Mouse (Mus musculus) testis, adult 2 months (tissue): ENCODE results near the gene Enox1. TPM values are rescaled to one million over a fixed set of nuclear protein-coding genes. Genes with fewer than 3 reads are reported as not detected.

Experiments
- H3K27ac ChIP-seq: fragments of 200-500 bp; 2 replicates; pipeline ENCODE4 v1.5.1; 2012; ENCODE audit warnings: low read depth, low read length; ENCODE audit not compliant: control insufficient read depth, insufficient read depth
- H3K27me3 ChIP-seq: fragments of 200-500 bp; 2 replicates; pipeline ENCODE4 v1.6.1; 2012; ENCODE audit warnings: mild to moderate bottlenecking, low read length, moderate library complexity; ENCODE audit not compliant: control insufficient read depth, insufficient read depth
- H3K36me3 ChIP-seq: fragments of 200-500 bp; 2 replicates; pipeline ENCODE4 v1.6.1; 2012; ENCODE audit warnings: mild to moderate bottlenecking, low read length; ENCODE audit not compliant: control insufficient read depth, insufficient read depth
- H3K4me1 ChIP-seq: fragments of 200-500 bp; 2 replicates; pipeline ENCODE4 v1.6.1; 2012; ENCODE audit warnings: low read length; ENCODE audit not compliant: control insufficient read depth, insufficient read depth
- H3K4me3 ChIP-seq: fragments of 200-500 bp; 2 replicates; pipeline ENCODE4 v1.5.1; 2012; ENCODE audit warnings: low read depth, mild to moderate bottlenecking, low read length, moderate library complexity, mixed read lengths; ENCODE audit not compliant: control insufficient read depth
- CTCF ChIP-seq: fragments of 200-500 bp; IDR thresholded peaks from 2 replicates; pipeline ENCODE4 v1.5.1; 2012; ENCODE audit warnings: low read depth, mild to moderate bottlenecking, inconsistent platforms, low read length, moderate library complexity; ENCODE audit not compliant: control insufficient read depth, insufficient read depth, insufficient replicate concordance
- POLR2A ChIP-seq: fragments of 200-500 bp; IDR thresholded peaks from 2 replicates; pipeline ENCODE4 v1.6.1; 2012; ENCODE audit warnings: low read depth, mild to moderate bottlenecking, inconsistent platforms, low read length, moderate library complexity; ENCODE audit not compliant: control insufficient read depth
- polyA plus RNA-seq: library from polyadenylated mRNA; depleted of rRNA; stranded (reverse); fragments of >200 nt; gene quantifications from 2 replicates; pipeline ENCODE4 v1.2.3, GENCODE M21; 2012

Enox1 gene
- polyA plus RNA-seq, 1 experiment: 3.9 TPM

DNA sequence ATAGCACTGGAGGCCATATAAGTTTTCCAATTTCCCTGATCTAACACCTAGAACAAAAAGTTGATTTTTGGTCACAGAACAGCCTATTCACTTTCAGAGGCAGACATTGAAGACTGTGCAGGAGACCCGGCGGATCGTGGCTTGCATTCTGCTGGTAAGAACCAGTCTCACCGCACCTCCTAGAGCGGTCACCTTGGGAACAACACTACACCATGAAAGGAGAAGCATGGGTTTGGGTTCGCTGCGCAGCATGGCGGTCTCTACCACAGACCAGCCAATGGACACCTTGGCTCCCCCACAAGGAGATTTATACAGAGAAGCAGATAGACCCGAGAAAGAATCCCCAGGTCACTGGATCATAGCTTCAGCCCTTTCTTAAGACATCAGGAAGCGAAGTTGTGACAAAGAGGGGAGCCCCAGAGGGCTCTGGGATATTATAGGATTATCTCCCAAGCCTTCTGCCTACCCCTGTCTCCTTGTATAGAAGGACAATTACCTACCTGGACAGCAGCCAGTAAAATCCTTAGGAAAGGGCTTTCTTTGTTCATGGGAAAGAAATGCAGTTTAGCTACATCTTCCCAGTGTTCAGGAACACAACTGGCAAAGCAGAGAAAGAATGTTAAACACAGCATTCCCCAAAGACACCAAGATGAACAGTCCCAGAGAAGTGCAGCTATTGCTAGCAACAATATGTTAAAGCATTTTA, 476.1 kb downstream of the Enox1 start:
- Histone ChIP-seq H3K4me1 (peaks cover 3% of the 10 kb centered on the region; the same call in 1 of the 2 replicates), H3K27ac (no peak overlapping the region), H3K27me3 (no peaks in the 10 kb centered on the region), H3K36me3 (no peaks in the 10 kb centered on the region), H3K4me3 (no peak overlapping the region)
- no peak for TF ChIP-seq POLR2A
- TF ChIP-seq CTCF: no peak

GRCm38 (mm10) chr14:77633172-77633542, 476.6 kb downstream of the Enox1 start:
- Histone ChIP-seq H3K4me3 (no peak overlapping the region), H3K36me3 (no peaks in the 10 kb centered on the region), H3K27me3 (no peaks in the 10 kb centered on the region), H3K4me1 (no peaks in the 10 kb centered on the region), H3K27ac (no peak overlapping the region)
- no peak for TF ChIP-seq CTCF
- no peak for TF ChIP-seq POLR2A

DNA sequence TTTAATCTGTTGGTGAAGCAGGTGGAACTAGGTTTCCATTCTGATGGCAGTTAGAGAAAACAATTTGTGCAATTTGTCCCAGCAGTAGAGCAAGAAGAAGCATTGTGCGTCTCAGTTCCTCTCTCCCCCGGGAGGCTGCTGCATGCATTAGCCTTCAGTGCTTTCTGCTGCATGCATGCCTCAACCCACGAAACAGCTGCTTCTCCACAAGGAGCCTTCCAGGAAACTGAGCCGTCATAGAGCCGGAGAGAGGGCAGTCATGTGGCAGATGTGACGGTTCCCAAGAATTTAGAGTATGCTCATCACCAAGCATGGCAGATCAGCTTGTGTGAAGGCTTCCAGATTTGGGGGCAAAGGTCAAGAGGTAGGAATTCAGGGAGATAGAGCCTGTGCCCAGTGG, 480.4 kb downstream of the Enox1 start:
- TF ChIP-seq POLR2A (no peak), CTCF (no peak)
- Histone ChIP-seq H3K27me3 (no peaks in the 10 kb centered on the region), H3K36me3 (no peaks in the 10 kb centered on the region), H3K4me1 (no peaks in the 10 kb centered on the region), H3K4me3 (no peak overlapping the region), H3K27ac (no peak overlapping the region)

DNA sequence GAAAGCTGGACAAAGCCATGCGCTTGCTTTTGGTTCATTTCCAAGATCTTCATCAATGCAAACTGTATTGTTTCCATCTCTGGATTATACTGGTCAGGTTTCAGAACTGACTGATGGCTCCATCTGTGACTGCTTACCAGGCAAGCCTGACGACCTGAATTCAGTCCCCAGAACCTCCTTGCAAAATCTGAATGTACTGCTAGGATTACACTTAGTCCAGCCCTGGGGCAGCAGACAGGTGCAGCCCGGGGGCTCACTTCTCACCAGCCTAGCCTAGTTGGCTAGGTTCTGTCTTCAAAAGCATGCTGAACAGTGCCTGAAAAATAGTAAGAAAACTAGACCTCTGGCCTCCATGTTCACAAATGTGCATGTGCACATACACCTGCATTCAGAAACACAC, 481.6 kb downstream of the Enox1 start:
- TF ChIP-seq POLR2A: no peak
- Histone ChIP-seq H3K27me3 (no peaks in the 10 kb centered on the region), H3K27ac (no peak overlapping the region), H3K4me3 (no peak overlapping the region), H3K36me3 (no peaks in the 10 kb centered on the region), H3K4me1 (no peaks in the 10 kb centered on the region)

GRCm38 (mm10) chr14:77638616-77639015, 482.1 kb downstream of the Enox1 start:
- no peak overlapping the region for H3K27ac ChIP-seq
- TF ChIP-seq POLR2A (no peak), CTCF (no peak)
- no peaks in the 10 kb centered on the region for H3K36me3 ChIP-seq
- H3K4me1 ChIP-seq: no peaks in the 10 kb centered on the region
- H3K4me3 ChIP-seq: no peak overlapping the region
- no peaks in the 10 kb centered on the region for H3K27me3 ChIP-seq

GRCm38 (mm10) chr14:77639586-77639985, 483.0 kb downstream of the Enox1 start:
- no peak for TF ChIP-seq POLR2A
- no peak for TF ChIP-seq CTCF
- Histone ChIP-seq H3K27ac (no peak overlapping the region), H3K4me3 (no peak overlapping the region), H3K36me3 (no peaks in the 10 kb centered on the region), H3K4me1 (no peaks in the 10 kb centered on the region), H3K27me3 (no peaks in the 10 kb centered on the region)

DNA sequence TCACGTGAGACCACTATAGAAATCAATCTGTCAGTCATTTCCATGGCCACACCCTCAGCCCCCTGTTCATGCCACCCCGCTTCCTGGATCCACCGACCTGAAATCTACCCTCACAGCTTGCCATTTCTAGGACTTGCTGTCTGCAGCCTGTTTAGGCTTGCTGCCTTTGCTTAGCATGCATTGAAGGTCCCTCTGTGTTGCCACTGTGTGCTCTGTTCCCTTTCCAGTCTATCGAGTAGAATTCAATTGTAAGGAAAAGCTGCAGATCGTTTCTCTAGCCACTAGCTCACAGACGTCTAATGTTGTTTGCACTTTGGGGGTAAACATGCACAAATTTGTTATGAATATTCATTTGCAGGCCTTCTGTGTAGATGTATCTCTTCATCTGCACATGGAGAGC, 485.8 kb downstream of the Enox1 start:
- H3K4me3 ChIP-seq: no peak overlapping the region
- H3K27ac ChIP-seq: no peak overlapping the region
- no peak for TF ChIP-seq POLR2A
- H3K4me1 ChIP-seq: no peaks in the 10 kb centered on the region
- no peaks in the 10 kb centered on the region for H3K27me3 ChIP-seq
- H3K36me3 ChIP-seq: no peaks in the 10 kb centered on the region

- no peaks in the 10 kb centered on the region for H3K36me3 ChIP-seq
- H3K4me3 ChIP-seq: no peak overlapping the region
- TF ChIP-seq CTCF (no peak), POLR2A (no peak)
- H3K27me3 ChIP-seq: no peaks in the 10 kb centered on the region
- H3K4me1 ChIP-seq: no peaks in the 10 kb centered on the region
- no peak overlapping the region for H3K27ac ChIP-seq
These were observed 489.6 kb downstream of the Enox1 start for GRCm38 (mm10) chr14:77646196-77646595.
